Mouse (Mus musculus) heart, postnatal 0 days (tissue): ENCODE measurements around the gene Dgkd. TPM values are rescaled to one million over a fixed set of nuclear protein-coding genes. Genes with fewer than 3 reads are reported as not detected.
A peak's percentile ranks its signal among the peaks of the same experiment; 100 is the strongest.

ENCODE experiments used
- ATAC-seq: fragments of 200-750 bp; cut with Nextera tagmentation; 2 replicates; pipeline ENCODE4 v1.8.0; 2017; ENCODE audit warnings: low read depth, moderate number of reproducible peaks, moderate library complexity; ENCODE audit not compliant: insufficient read depth
- DNase-seq: peaks from one replicate; pipeline ENCODE4 v3.0.0-alpha.2; 2016; ENCODE audit warnings: low spot score
- H3K27ac ChIP-seq: fragments of 300-500 bp; sonication (generic); 2 replicates; pipeline ENCODE4 v1.5.1; 2014; ENCODE audit warnings: low read depth, mild to moderate bottlenecking
- H3K27me3 ChIP-seq: fragments of 300-500 bp; sonication (generic); 2 replicates; pipeline ENCODE4 v1.6.1; 2014; ENCODE audit warnings: low read length, mixed read lengths; ENCODE audit not compliant: control insufficient read depth, insufficient read depth
- H3K36me3 ChIP-seq: fragments of 300-500 bp; sonication (generic); replicated peaks from 2 replicates; pipeline ENCODE4 v1.6.1; 2014; ENCODE audit warnings: low read length, mixed read lengths; ENCODE audit not compliant: control insufficient read depth, insufficient read depth
- H3K4me1 ChIP-seq: fragments of 300-500 bp; sonication (generic); 2 replicates; pipeline ENCODE4 v1.6.1; 2014; ENCODE audit warnings: antibody characterized with exemption; ENCODE audit not compliant: control insufficient read depth, insufficient read depth
- H3K4me2 ChIP-seq: fragments of 300-500 bp; sonication (generic); 2 replicates; pipeline ENCODE4 v1.6.1; 2014; ENCODE audit warnings: low read depth, mild to moderate bottlenecking, low read length, moderate library complexity
- H3K4me3 ChIP-seq: fragments of 300-500 bp; sonication (generic); 2 replicates; pipeline ENCODE4 v1.5.1; 2014; ENCODE audit warnings: low read depth, low read length
- H3K9ac ChIP-seq: fragments of 300-500 bp; sonication (generic); replicated peaks from 2 replicates; pipeline ENCODE4 v1.6.1; 2014; ENCODE audit warnings: low read depth, low read length, mixed read lengths
- H3K9me3 ChIP-seq: fragments of 300-500 bp; sonication (generic); replicated peaks from 2 replicates; pipeline ENCODE4 v1.6.1; 2016; ENCODE audit warnings: low read length; ENCODE audit not compliant: control insufficient read depth
- CTCF ChIP-seq: IDR thresholded peaks from 2 replicates; pipeline ENCODE4 v1.5.1; 2016; ENCODE audit warnings: antibody characterized with exemption, control low read depth, low read depth
- EP300 ChIP-seq: IDR thresholded peaks from 2 replicates; pipeline ENCODE4 v1.6.1; 2016; ENCODE audit warnings: antibody characterized with exemption, low read depth
- WGBS: fragments of 180-500 bp; shearing (Covaris S2); extraction: QIAGEN DNeasy Blood & Tissue Kit; methylation state at CpG from one replicate; pipeline ENCODE4 v1.1.7; 2014; 5-methylcytosine and 5-hydroxymethylcytosine counted together
- polyA plus RNA-seq: library from polyadenylated mRNA; unstranded; fragments of >200 nt; fragmentation: Nextera tagmentation; extraction: Ambion mirVana; gene quantifications from 2 replicates; pipeline ENCODE4 v1.2.1, GENCODE M21; 2015
- total RNA-seq: library from RNA; depleted of rRNA; stranded (reverse); fragments of >200 nt; gene quantifications from 2 replicates; pipeline ENCODE4 v1.2.3, GENCODE M21; 2014; ENCODE audit warnings: low replicate concordance

Dgkd gene
- total and polyA plus RNA-seq, 2 experiments from 2014 or later: 14.1 to 40.5 TPM

GRCm38 (mm10) chr1:87855522-87855921 lies 2.4 kb downstream of the Dgkd start:
- DNase-seq (no peak), ATAC-seq (no peak)
- TF ChIP-seq EP300 (no peak), CTCF (no peak)
- Histone ChIP-seq H3K4me1 (peaks cover 42% of the 10 kb centered on the region), H3K36me3 (no peaks in the 10 kb centered on the region), H3K9ac (no peak overlapping the region), H3K4me2 (peak overlapping the region; percentile 90; the same call in 1 of the 2 replicates), H3K4me3 (no peak overlapping the region), H3K9me3 (no peaks in the 10 kb centered on the region), H3K27ac (no peak overlapping the region), H3K27me3 (no peaks in the 10 kb centered on the region)
- WGBS: 82% methylated on average over 1 of the region's 1 CpGs

DNA sequence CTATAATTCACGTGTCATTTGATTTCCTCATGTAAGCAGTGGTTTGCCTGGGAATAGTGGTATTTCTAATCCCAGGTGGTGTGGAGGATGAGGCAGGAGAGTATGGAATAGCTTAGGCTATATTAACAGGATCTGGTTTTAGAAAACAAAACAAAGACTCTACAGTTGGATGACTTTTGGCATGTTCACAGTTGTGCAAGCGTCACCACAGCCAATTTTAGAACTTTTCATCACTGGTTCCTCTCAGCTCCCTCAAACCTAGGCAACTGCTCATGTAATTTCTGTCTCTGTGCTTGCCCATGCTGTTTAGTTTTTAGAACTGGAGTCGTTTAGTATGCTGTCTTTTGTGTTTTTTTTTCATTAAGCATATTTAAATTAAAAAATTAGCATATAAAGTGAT lies 3.7 kb downstream of the Dgkd start:
- H3K27ac ChIP-seq: peak overlapping the region; percentile 46; the same call in 1 of the 2 replicates
- no peak overlapping the region for H3K4me3 ChIP-seq
- DNase-seq (peak; percentile 58), ATAC-seq (no peak)
- WGBS: 34% methylated on average over 3 of the region's 3 CpGs
- no peaks in the 10 kb centered on the region for H3K9me3 ChIP-seq
- peaks cover 42% of the 10 kb centered on the region for H3K4me1 ChIP-seq
- H3K36me3 ChIP-seq: no peaks in the 10 kb centered on the region
- TF ChIP-seq EP300: no peak
- no peak for TF ChIP-seq CTCF
- H3K9ac ChIP-seq: no peak overlapping the region
- no peaks in the 10 kb centered on the region for H3K27me3 ChIP-seq
- no peak overlapping the region for H3K4me2 ChIP-seq

- Histone ChIP-seq H3K4me2 (no peak overlapping the region), H3K4me3 (no peak overlapping the region), H3K36me3 (no peaks in the 10 kb centered on the region), H3K27me3 (no peaks in the 10 kb centered on the region), H3K9ac (no peak overlapping the region), H3K4me1 (peaks cover 33% of the 10 kb centered on the region), H3K9me3 (no peaks in the 10 kb centered on the region), H3K27ac (no peak overlapping the region)
- WGBS: 30% methylated on average over 1 of the region's 1 CpGs
- TF ChIP-seq EP300 (no peak), CTCF (no peak)
- no peak for ATAC-seq
- no peak for DNase-seq
Observed at GRCm38 (mm10) chr1:87858031-87858430, 4.9 kb downstream of the Dgkd start.

DNA sequence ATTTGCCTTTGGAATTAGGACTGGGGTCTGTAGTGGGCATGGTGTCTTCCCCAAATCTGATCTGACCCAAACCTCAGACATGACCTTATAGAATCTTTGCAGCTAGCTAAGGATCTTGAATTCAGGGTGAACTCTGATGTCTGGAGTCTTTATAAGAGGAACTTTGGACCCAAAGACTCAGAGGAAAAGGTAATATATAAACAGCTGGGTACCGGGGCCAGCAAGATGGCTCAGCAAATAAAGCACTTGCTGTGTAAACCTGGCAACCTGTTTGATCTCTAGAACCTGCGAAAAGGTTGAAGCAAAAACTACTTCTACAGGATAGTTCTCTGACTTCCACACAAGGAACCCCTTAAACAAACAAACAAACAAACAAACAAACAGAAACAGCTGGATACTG lies 5.4 kb downstream of the Dgkd start:
- H3K4me3 ChIP-seq: no peak overlapping the region
- no peak overlapping the region for H3K27ac ChIP-seq
- no peak for TF ChIP-seq CTCF
- no peak for TF ChIP-seq EP300
- no peak overlapping the region for H3K4me2 ChIP-seq
- 88% methylated on average over 2 of the region's 2 CpGs for WGBS
- H3K9ac ChIP-seq: no peak overlapping the region
- no peak for DNase-seq
- H3K36me3 ChIP-seq: no peaks in the 10 kb centered on the region
- no peaks in the 10 kb centered on the region for H3K27me3 ChIP-seq
- H3K9me3 ChIP-seq: no peaks in the 10 kb centered on the region
- ATAC-seq: no peak
- H3K4me1 ChIP-seq: peaks cover 33% of the 10 kb centered on the region

GRCm38 (mm10) chr1:87863602-87864001 lies 10.5 kb downstream of the Dgkd start:
- Histone ChIP-seq H3K27ac (no peak overlapping the region), H3K9me3 (no peaks in the 10 kb centered on the region), H3K36me3 (no peaks in the 10 kb centered on the region), H3K27me3 (no peaks in the 10 kb centered on the region), H3K9ac (no peak overlapping the region), H3K4me3 (no peak overlapping the region), H3K4me2 (no peak overlapping the region), H3K4me1 (peaks cover 11% of the 10 kb centered on the region)
- ATAC-seq: no peak
- TF ChIP-seq CTCF (no peak), EP300 (no peak)
- DNase-seq: no peak
- 67% methylated on average over 3 of the region's 3 CpGs for WGBS

DNA sequence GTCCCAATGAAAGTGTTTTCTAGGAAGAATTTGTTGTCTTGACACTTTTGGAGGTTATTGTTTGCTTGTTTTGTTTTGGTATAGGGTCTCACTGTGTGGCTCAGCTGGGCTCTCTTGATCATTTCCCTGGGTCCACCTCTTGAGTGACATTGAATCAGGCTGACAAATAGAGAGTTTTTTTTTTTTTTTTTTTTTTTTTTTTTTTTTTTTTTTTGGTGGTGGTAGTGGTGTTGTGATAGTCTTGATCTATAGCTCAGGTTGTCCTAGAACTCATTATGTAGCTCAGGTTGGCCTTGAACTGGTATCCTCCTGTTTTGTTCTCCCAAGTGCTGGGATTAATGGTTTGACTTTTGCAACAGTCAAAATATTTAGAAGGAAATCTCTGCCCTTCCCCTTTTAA lies 11.8 kb downstream of the Dgkd start:
- TF ChIP-seq EP300 (no peak), CTCF (no peak)
- Histone ChIP-seq H3K4me1 (peaks cover 11% of the 10 kb centered on the region), H3K36me3 (no peaks in the 10 kb centered on the region)

More for the DNA sequence above, 11.8 kb downstream of the Dgkd start:
- Histone ChIP-seq H3K9ac (no peak overlapping the region), H3K27me3 (no peaks in the 10 kb centered on the region), H3K27ac (no peak overlapping the region), H3K4me2 (no peak overlapping the region), H3K9me3 (no peaks in the 10 kb centered on the region), H3K4me3 (no peak overlapping the region)
- ATAC-seq (no peak), DNase-seq (no peak)
